Mouse (Mus musculus) urinary bladder, postnatal 25 days (tissue): ENCODE measurements at regions not wholly inside any gene's neighbourhood (a gene's known extent, or its start where the extent isn't known, plus 50 kb on each side); places are given as distances from the start of the nearest gene placed in this dataset.

Experiments used
- DNase-seq: peaks from one replicate; pipeline ENCODE4 v3.0.0; 2022; ENCODE audit warnings: low spot score

- DNase-seq = no peak
Observed at GRCm38 (mm10) chr19:27563592-27563991, 134.0 kb upstream of the Pum3 start.

DNA sequence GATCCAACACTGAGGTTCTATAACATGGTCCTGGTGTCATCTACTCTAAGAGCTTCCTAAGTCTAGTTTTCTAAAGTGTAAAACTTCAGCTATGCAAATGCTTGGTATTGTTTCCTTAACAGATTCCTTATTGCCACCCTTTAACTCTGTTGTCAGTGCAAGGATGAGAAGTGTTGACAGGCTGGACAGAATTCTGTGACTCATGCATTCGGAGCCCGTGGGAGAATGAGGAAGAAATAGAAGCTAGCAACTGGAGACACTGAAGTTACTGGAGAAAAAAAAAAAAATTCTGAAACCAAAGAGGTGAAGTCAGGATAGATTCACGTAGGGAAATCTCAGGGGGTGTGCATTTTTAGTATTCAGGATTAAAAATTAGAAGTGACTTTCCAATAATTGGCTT lies 128.6 kb upstream of the Pum3 start:
- no peak for DNase-seq

DNA sequence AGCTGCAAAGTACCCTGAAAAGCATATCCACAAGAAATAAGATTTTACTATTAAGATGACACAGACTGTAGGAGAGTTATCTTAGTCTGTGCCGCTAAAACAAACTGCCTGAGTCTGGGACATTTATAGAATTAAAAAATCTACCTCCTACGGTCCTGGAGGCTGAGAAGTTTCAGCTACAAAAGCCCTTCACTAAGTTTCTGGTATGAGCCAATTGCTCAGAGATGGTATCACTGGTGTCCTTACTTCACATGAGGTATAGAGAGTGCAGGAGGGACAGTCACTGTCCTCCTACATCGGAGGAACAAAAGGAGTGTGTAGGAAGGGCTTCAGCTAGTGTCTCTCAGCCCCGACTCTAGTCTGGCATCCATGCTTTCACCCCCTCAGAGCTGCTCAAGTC lies 127.1 kb upstream of the Pum3 start:
- DNase-seq = no peak

- no peak for DNase-seq
Observed at GRCm38 (mm10) chr19:27554841-27555240, 125.2 kb upstream of the Pum3 start.

GRCm38 (mm10) chr19:27553266-27553665 lies 123.6 kb upstream of the Pum3 start:
- no peak for DNase-seq

GRCm38 (mm10) chr19:27537746-27538145 lies 108.1 kb upstream of the Pum3 start:
- no peak for DNase-seq

GRCm38 (mm10) chr19:27537066-27537465 lies 107.4 kb upstream of the Pum3 start:
- no peak for DNase-seq

DNA sequence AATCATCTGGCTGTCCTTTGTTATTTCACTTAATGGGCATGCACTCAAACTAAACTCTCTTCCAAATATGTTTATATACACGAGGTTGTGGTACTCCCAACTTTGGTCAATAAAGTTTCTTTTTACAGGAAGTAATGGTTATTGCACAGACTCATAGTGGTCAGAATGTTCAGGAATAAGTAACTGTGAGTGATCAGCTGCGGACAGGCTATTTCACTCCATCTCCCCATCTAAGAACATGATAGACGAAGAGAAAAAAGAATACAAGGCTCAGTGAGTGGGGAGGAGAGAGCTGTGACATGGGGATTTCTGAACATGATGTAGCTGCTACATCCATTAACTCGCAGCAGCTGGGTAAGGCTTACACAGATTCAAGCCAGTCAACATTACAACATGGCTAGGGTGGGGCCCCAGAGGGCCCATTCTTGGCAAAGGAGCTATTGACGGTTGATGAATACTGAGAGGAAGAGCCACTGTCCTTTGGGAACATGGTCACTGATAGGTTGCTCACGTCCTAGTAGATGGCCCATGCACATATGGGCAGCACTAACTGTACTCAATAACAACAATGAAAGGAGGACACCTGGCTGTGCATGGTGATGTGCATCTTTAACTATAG lies 98.4 kb upstream of the Pum3 start:
- no peak for DNase-seq

DNA sequence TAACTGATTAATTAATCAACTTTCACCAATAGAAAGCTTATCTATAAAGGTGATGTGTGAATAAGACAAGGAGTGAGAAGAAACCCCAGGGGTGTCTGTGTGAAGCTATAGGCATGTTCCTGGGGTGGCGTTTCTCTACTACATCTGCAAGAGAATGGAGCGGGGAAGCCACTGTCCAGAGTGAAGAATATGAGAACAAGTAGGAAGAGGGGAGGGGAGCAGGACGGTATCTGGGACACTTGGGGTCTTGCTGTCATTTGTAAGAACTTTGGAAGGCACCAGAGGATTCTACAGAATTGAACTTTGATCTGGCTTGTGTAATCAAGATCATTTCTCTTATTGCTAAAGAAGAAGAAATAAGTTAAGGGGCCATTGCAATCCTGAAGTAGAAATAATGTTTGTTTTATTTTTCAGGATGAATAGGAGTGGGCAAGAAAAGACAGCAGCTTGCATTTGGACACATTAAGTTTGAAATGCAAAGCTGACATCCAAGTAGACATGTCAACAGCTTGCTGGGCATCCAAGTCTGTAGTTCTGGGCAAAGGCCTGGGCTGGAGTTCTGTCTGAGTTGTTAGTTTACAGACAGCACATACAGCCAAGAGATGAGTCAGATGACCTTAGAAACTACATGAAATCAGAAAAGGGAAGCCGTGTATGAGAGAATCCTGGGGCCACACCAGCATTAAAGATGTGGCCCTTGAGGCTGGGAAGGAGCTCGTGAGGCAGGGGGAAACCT lies 89.9 kb upstream of the Pum3 start:
- no peak for DNase-seq

DNA sequence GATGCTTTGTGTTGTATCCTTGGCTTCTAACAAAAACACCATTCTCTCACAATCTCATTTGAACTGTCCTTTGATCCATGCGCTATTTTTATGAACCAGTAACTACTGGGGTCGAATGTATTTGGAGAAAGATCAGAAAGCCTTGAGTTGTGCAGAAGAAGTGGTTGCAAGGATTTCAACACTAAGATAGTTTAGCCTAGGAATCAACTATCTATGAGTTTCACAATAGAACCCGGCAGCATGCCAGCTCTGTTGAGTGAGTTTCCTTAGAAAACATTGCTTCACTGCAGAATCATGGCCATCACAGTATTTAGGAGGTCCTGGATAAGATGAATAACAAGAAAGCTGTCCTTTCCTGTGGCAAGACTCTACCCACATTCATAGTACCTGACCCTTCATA lies 84.6 kb upstream of the Pum3 start:
- DNase-seq = peak; percentile 26

- DNase-seq = no peak
Observed at GRCm38 (mm10) chr19:27513535-27513934, 83.9 kb upstream of the Pum3 start.

DNA sequence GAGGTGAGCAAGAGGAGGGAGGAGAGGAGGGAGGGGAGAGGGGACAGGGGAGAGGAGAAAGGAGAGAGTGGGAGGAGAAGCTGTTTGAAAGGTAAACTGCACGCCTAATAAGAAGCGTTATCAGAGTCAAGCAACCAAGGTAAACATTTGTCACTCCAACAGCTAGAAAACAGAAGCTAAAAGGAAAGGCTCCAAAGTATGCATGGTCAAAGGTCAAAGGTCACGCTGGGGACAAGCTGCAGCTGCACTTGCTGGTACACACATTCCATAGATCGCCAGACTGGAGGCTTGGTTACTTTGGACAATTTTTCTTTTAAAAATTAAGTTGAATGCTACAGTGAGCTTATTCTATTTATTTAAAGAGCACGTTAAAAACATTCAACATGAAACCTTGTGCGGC lies 81.7 kb upstream of the Pum3 start:
- DNase-seq = no peak

GRCm38 (mm10) chr19:27509956-27510639 lies 80.5 kb upstream of the Pum3 start:
- DNase-seq = no peak

GRCm38 (mm10) chr19:27498278-27498677 lies 68.7 kb upstream of the Pum3 start:
- no peak for DNase-seq

- no peak for DNase-seq
Observed at GRCm38 (mm10) chr19:27492468-27492867, 62.8 kb upstream of the Pum3 start.

- no peak for DNase-seq
Observed at GRCm38 (mm10) chr19:27491873-27492272, 62.2 kb upstream of the Pum3 start.

- no peak for DNase-seq
Observed at GRCm38 (mm10) chr19:27489053-27489452, 59.4 kb upstream of the Pum3 start.
